19 mouse cellular contexts compared by ENCODE assay signal in genomic region chr4:125584676-125585075, GRCm38 (mm10).
A peak's percentile ranks its signal among the peaks of the same experiment; 100 is the strongest.
DNase-seq lines count a peak whose midpoint lies in the region; ATAC-seq and TF ChIP-seq lines count a peak whose summit lies in the region.
"Had no signal": no experiment of that assay in that cellular context is flagged by ENCODE, and none has a peak within 500 bp of the region (broad histone marks: within the 10 kb centered on the region; RNA-seq: fewer than 3 reads in every experiment).

No protein-coding gene starts in this region.

- H3K27ac ChIP-seq in cerebellum, adult 2 months (ENCODE audit: insufficient read depth, low read length): no peak overlapping the region
- no peak overlapping the region for H3K27ac ChIP-seq in hindbrain, postnatal 0 days
- no peak overlapping the region for H3K27ac ChIP-seq in hindbrain, embryonic 13.5 days
- H3K27ac ChIP-seq: embryonic facial prominence, embryonic 13.5 days; embryonic facial prominence, embryonic 15.5 days; forebrain, embryonic 10.5 days; forebrain, embryonic 12.5 days had no signal

- 24% methylated on average over 3 of the region's 3 CpGs for WGBS in cerebellum, adult 2 months
- WGBS in hindbrain, postnatal 0 days: 59% methylated on average over 3 of the region's 3 CpGs
- WGBS in hindbrain, embryonic 13.5 days: 85% methylated on average over 3 of the region's 3 CpGs

- DNase-seq in cerebellum, postnatal 14 days: peak; percentile 37 to 44
- DNase-seq in cerebellum, adult 2 months: no peak
- DNase-seq in hindbrain, postnatal 0 days (ENCODE audit: low spot score): peak; percentile 40
- DNase-seq: adrenal gland, adult 2 months; adrenal gland, postnatal 10 days; adrenal gland, postnatal 25 days; cerebellum, adult 11-12 months; cerebellum, adult 8-10 months; cerebellum, adult 9-11 months; cerebellum, postnatal 36 days; embryo, embryonic 11 days had no signal

- TF ChIP-seq POLR2A in cerebellum, adult 2 months (IDR thresholded peaks at IDR 0.05; ENCODE audit: borderline replicate concordance, insufficient read depth, low read length): no peak

- no peaks in the 10 kb centered on the region for H3K4me1 ChIP-seq in cerebellum, adult 2 months (ENCODE audit: control insufficient read depth, insufficient read depth, low read length)
- H3K4me1 ChIP-seq in hindbrain, postnatal 0 days (ENCODE audit: insufficient read depth, low read length): peaks cover 7% of the 10 kb centered on the region
- H3K4me1 ChIP-seq in hindbrain, embryonic 13.5 days (replicated peaks): peaks cover 39% of the 10 kb centered on the region
- H3K4me1 ChIP-seq: embryonic facial prominence, embryonic 15.5 days had no signal

- TF ChIP-seq CTCF in cerebellum, adult 2 months (IDR thresholded peaks at IDR 0.05; ENCODE audit: borderline replicate concordance, insufficient read depth, low read depth, low read length): no peak
- TF ChIP-seq CTCF in hindbrain, postnatal 0 days (IDR thresholded peaks at IDR 0.05; ENCODE audit: low read depth): no peak

- no peak for ATAC-seq in hindbrain, postnatal 0 days
- ATAC-seq in hindbrain, embryonic 13.5 days (ENCODE audit: low FRiP score): no peak
- ATAC-seq: forebrain, embryonic 14.5 days; forebrain, embryonic 16.5 days had no signal

- H3K9me3 ChIP-seq in hindbrain, postnatal 0 days (ENCODE audit: low read length): no peaks in the 10 kb centered on the region
- no peaks in the 10 kb centered on the region for H3K9me3 ChIP-seq in hindbrain, embryonic 13.5 days
- H3K9me3 ChIP-seq: embryonic facial prominence, embryonic 13.5 days; embryonic facial prominence, embryonic 15.5 days; forebrain, embryonic 10.5 days; forebrain, embryonic 12.5 days had no signal

- no peaks in the 10 kb centered on the region for H3K36me3 ChIP-seq in hindbrain, postnatal 0 days (ENCODE audit: insufficient read depth, low read length)
- no peaks in the 10 kb centered on the region for H3K36me3 ChIP-seq in hindbrain, embryonic 13.5 days
- H3K36me3 ChIP-seq: embryonic facial prominence, embryonic 13.5 days; embryonic facial prominence, embryonic 15.5 days; forebrain, embryonic 10.5 days; forebrain, embryonic 12.5 days had no signal

- H3K9ac ChIP-seq in hindbrain, postnatal 0 days (replicated peaks; ENCODE audit: low read length): no peak overlapping the region
- no peak overlapping the region for H3K9ac ChIP-seq in hindbrain, embryonic 13.5 days
- H3K9ac ChIP-seq: embryonic facial prominence, embryonic 13.5 days; embryonic facial prominence, embryonic 15.5 days; forebrain, embryonic 12.5 days had no signal

- H3K4me3 ChIP-seq in cerebellum, adult 2 months (replicated peaks; ENCODE audit: insufficient read depth, low read depth, low read length): no peak overlapping the region
- no peak overlapping the region for H3K4me3 ChIP-seq in hindbrain, postnatal 0 days (ENCODE audit: low read length)
- H3K4me3 ChIP-seq in hindbrain, embryonic 13.5 days: no peak overlapping the region
- H3K4me3 ChIP-seq: embryonic facial prominence, embryonic 13.5 days; embryonic facial prominence, embryonic 15.5 days; erythroblast, embryonic 14.5 days; forebrain, embryonic 10.5 days; forebrain, embryonic 12.5 days had no signal

- no peak overlapping the region for H3K4me2 ChIP-seq in hindbrain, postnatal 0 days (ENCODE audit: low read depth, low read length)
- no peak overlapping the region for H3K4me2 ChIP-seq in hindbrain, embryonic 13.5 days
- H3K4me2 ChIP-seq: embryonic facial prominence, embryonic 13.5 days; embryonic facial prominence, embryonic 15.5 days; forebrain, embryonic 12.5 days had no signal

- no peaks in the 10 kb centered on the region; the same call in 1 of the 2 replicates for H3K27me3 ChIP-seq in cerebellum, adult 2 months (ENCODE audit: control insufficient read depth, insufficient read depth, low read length)
- no peaks in the 10 kb centered on the region for H3K27me3 ChIP-seq in hindbrain, postnatal 0 days (ENCODE audit: insufficient read depth, low read length)
- peaks cover 24% of the 10 kb centered on the region; the same call in 1 of the 2 replicates for H3K27me3 ChIP-seq in hindbrain, embryonic 13.5 days

Comparison
In these comparisons a context has a peak if more than half of its experiments do, and no peak if none do; other contexts are left out.
1. DNase-seq: peak in cerebellum, postnatal 14 days (2 of 2) and hindbrain, postnatal 0 days (single experiment); none in cerebellum, adult 2 months (0 of 2).